Mouse (Mus musculus) kidney, postnatal 14 days (tissue): ENCODE data around the gene Slc23a2.

Source experiments
- DNase-seq: peaks from one replicate; pipeline ENCODE4 v3.0.0; 2022; ENCODE audit warnings: mixed read lengths

The Slc23a2 gene

GRCm38 (mm10) chr2:132017611-132018010 is 127.3 kb downstream of the Slc23a2 start:
- peak; percentile 32 for DNase-seq

- DNase-seq = no peak
Measured at GRCm38 (mm10) chr2:132016034-132016433, 128.9 kb downstream of the Slc23a2 start.

DNA sequence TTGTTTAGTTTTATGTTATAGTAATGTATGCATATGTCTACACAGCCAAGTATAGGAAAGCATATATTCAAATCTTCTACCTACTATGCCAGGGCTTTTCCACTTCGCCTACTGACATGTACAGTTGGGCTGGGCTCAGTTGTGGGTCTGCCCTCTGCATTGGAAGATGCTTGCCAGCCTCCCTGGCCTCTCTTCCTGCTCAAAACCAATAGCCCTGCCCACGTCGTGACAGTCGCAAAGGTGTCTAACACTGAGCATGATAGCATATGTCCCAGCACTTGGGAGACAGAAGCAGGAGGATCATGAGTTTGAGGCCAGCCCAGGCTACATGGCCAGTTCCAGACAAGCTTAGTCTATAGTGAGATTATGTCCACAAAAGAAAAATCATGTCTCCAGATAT is 131.8 kb downstream of the Slc23a2 start:
- no peak for DNase-seq

GRCm38 (mm10) chr2:132010781-132011180 is 134.1 kb downstream of the Slc23a2 start:
- no peak for DNase-seq

- DNase-seq = no peak
Measured at GRCm38 (mm10) chr2:132008186-132008585, 136.7 kb downstream of the Slc23a2 start.

- DNase-seq = no peak
Measured at GRCm38 (mm10) chr2:132007475-132007819, 137.5 kb downstream of the Slc23a2 start.

- peak; percentile 84 for DNase-seq
Measured at GRCm38 (mm10) chr2:132006561-132007474, 138.1 kb downstream of the Slc23a2 start.

DNA sequence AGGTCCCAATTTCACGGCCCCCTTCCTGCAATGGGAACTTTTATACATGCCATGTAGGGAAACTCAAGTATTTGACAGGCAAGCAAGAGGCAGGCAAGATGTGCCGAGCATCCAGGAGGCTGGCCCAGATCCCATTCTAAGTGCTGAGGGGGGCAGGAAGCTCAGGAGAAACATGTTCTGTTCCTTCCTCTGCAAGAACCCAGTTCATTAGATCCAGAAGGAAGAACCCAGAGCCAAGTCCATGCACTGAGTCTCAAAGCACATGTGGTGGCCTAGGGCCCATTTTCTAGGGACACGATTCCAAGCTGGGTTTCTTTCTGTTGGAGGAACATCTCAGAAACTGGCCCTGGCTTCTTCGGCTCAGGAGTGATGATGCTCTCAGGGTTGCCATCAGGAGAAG is 139.5 kb downstream of the Slc23a2 start:
- DNase-seq = no peak

- no peak for DNase-seq
Measured at GRCm38 (mm10) chr2:132004495-132005136, 140.3 kb downstream of the Slc23a2 start.

GRCm38 (mm10) chr2:132003916-132004315 is 141.0 kb downstream of the Slc23a2 start:
- DNase-seq = no peak
